Comparison of ENCODE assay signal across 8 mouse cellular contexts in the genomic region with DNA sequence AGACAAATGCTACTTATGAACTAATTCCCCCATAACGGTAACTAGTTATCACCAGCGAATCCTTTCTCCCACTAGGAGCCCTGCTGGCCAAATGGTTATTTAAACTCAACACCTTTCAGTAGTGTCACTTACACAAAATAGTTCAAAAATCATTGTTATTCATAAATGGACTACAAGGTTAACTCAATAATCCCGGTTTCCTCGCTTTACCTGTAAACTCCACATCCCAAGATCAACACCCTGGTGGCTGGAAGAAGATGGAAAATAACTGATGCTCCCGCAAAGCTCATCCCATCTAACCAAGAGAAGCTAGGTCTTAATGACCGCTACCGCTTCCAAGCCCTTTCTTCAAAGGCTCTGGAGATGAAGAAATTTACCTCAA. TPM values are rescaled to one million over a fixed set of nuclear protein-coding genes. Genes with fewer than 3 reads are reported as not detected.
DNase-seq lines count a peak whose midpoint lies in the region; ATAC-seq lines count a peak whose summit lies in the region.

No protein-coding gene starts in this region.

- under 1% methylated on average over 7 of the region's 7 CpGs for WGBS in kidney, embryonic 14.5 days
- WGBS in hindbrain, embryonic 13.5 days, result 2% methylated on average over 7 of the region's 7 CpGs
- under 1% methylated on average over 7 of the region's 7 CpGs for WGBS in midbrain, embryonic 12.5 days

- peak overlapping the region; percentile 41 for H3K4me2 ChIP-seq in kidney, embryonic 14.5 days (replicated peaks; ENCODE audit: low read depth, low read length)
- H3K4me2 ChIP-seq in hindbrain, embryonic 13.5 days, result peak overlapping the region; percentile 54
- peak overlapping the region; percentile 83 for H3K4me2 ChIP-seq in midbrain, embryonic 12.5 days (replicated peaks)

- H3K9me3 ChIP-seq in kidney, embryonic 14.5 days (ENCODE audit: control insufficient read depth, low read length), result no peaks in the 10 kb centered on the region
- no peaks in the 10 kb centered on the region for H3K9me3 ChIP-seq in hindbrain, embryonic 13.5 days
- no peaks in the 10 kb centered on the region for H3K9me3 ChIP-seq in midbrain, embryonic 12.5 days

- H3K36me3 ChIP-seq in kidney, embryonic 14.5 days (ENCODE audit: control insufficient read depth, insufficient read depth, low read length), result 0 out of 2 replicates have a peak, but pooled peaks cover 8% of the 10 kb centered on the region
- no peaks in the 10 kb centered on the region for H3K36me3 ChIP-seq in hindbrain, embryonic 13.5 days
- no peaks in the 10 kb centered on the region for H3K36me3 ChIP-seq in midbrain, embryonic 12.5 days

- no peak for DNase-seq in kidney, postnatal 36 days
- DNase-seq in left cerebral cortex, postnatal 25 days (ENCODE audit: low spot score in 2 of 2), result no peak
- DNase-seq in left cerebral cortex, postnatal 4 days, result no peak

- peaks cover 12% of the 10 kb centered on the region for H3K4me1 ChIP-seq in kidney, embryonic 14.5 days (ENCODE audit: control insufficient read depth, insufficient read depth, low read length)
- no peaks in the 10 kb centered on the region for H3K4me1 ChIP-seq in brown adipose tissue, adult 24 weeks (ENCODE audit: control insufficient read depth, insufficient read depth, insufficient read length, low read length)
- H3K4me1 ChIP-seq in hindbrain, embryonic 13.5 days (replicated peaks), result peaks cover 17% of the 10 kb centered on the region
- H3K4me1 ChIP-seq in midbrain, embryonic 12.5 days, result peaks cover 6% of the 10 kb centered on the region

- peak overlapping the region; percentile 51 for H3K9ac ChIP-seq in kidney, embryonic 14.5 days (ENCODE audit: low read depth, low read length)
- peak overlapping the region; percentile 82 for H3K9ac ChIP-seq in hindbrain, embryonic 13.5 days
- H3K9ac ChIP-seq in midbrain, embryonic 12.5 days (replicated peaks), result peak overlapping the region; percentile 57

- no peak for ATAC-seq in kidney, embryonic 14.5 days (ENCODE audit: low FRiP score, low TSS enrichment)
- peak; percentile 57 for ATAC-seq in hindbrain, embryonic 13.5 days (ENCODE audit: low FRiP score)
- no peak; the same call in 1 of the 2 replicates for ATAC-seq in midbrain, embryonic 12.5 days (ENCODE audit: low FRiP score, low read depth)
- ATAC-seq in cerebellum, adult (ENCODE audit: insufficient number of reproducible peaks, low FRiP score, low TSS enrichment), result no peak

- intact Hi-C loops in left cerebral cortex, postnatal 25 days (cut with DNase I), result loop anchor here (2.0 kb wide), 1 partner anchor 41 kb away; a partner anchor contains a TSS
- intact Hi-C loops in left cerebral cortex, postnatal 4 days (cut with DNase I), result no loop called here

- H3K4me3 ChIP-seq in kidney, embryonic 14.5 days (ENCODE audit: low read length), result peak overlapping the region; percentile 98
- H3K4me3 ChIP-seq in brown adipose tissue, adult 24 weeks (ENCODE audit: insufficient read depth, low read depth, low read length), result peak overlapping the region; percentile 70
- peak overlapping the region; percentile 81 for H3K4me3 ChIP-seq in hindbrain, embryonic 13.5 days
- peak overlapping the region; percentile 96 for H3K4me3 ChIP-seq in midbrain, embryonic 12.5 days

- H3K27ac ChIP-seq in kidney, embryonic 14.5 days (ENCODE audit: low read depth, low read length), result no peak overlapping the region; the same call in 1 of the 2 replicates
- H3K27ac ChIP-seq in brown adipose tissue, adult 24 weeks (replicated peaks; ENCODE audit: low read depth, low read length), result no peak overlapping the region; the same call in 1 of the 2 replicates
- peak overlapping the region; percentile 85 for H3K27ac ChIP-seq in hindbrain, embryonic 13.5 days
- peak overlapping the region; percentile 89 for H3K27ac ChIP-seq in midbrain, embryonic 12.5 days (replicated peaks)

- H3K27me3 ChIP-seq in kidney, embryonic 14.5 days (ENCODE audit: control insufficient read depth, insufficient read depth, low read length), result no peaks in the 10 kb centered on the region
- H3K27me3 ChIP-seq in hindbrain, embryonic 13.5 days, result no peaks in the 10 kb centered on the region
- no peaks in the 10 kb centered on the region for H3K27me3 ChIP-seq in midbrain, embryonic 12.5 days

RNA-seq across cellular contexts. Expression of a gene that starts 0.3 kb away (rescaled TPM):
- 11.3 and 22.1 TPM in 2 replicates for polyA plus RNA-seq in kidney, embryonic 14.5 days (2014; fragmentation: Nextera tagmentation; extraction: Ambion mirVana)
- 2.7 and 3.3 TPM in 2 replicates for polyA plus RNA-seq in brown adipose tissue, adult 24 weeks (2012; ENCODE audit: insufficient read depth, insufficient read length, missing spikeins)
- 9.0 and 9.8 TPM in 2 replicates for polyA plus RNA-seq in hindbrain, embryonic 13.5 days (2015; fragmentation: Nextera tagmentation; extraction: Ambion mirVana)
- polyA plus RNA-seq in midbrain, embryonic 12.5 days (2016; fragmentation: Nextera tagmentation; extraction: Ambion mirVana), result 16.2 and 20.4 TPM in 2 replicates
- total RNA-seq in left cerebral cortex, postnatal 25 days (2021), result 10 to 100 TPM; 22.3 to 23.9 TPM
- 10 to 100 TPM in 1 of 2 experiments, 1 to 10 TPM in 1; 9.3 to 10.4 TPM for total RNA-seq in left cerebral cortex, postnatal 4 days (2021)

RNA-seq across cellular contexts. Expression of a gene that starts 0.5 kb away (rescaled TPM):
- 189 and 208 TPM in 2 replicates for polyA plus RNA-seq in kidney, embryonic 14.5 days (2014; fragmentation: Nextera tagmentation; extraction: Ambion mirVana)
- 6.3 and 7.3 TPM in 2 replicates for polyA plus RNA-seq in brown adipose tissue, adult 24 weeks (2012; ENCODE audit: insufficient read depth, insufficient read length, missing spikeins)
- 54.3 and 59.8 TPM in 2 replicates for polyA plus RNA-seq in hindbrain, embryonic 13.5 days (2015; fragmentation: Nextera tagmentation; extraction: Ambion mirVana)
- 172 and 187 TPM in 2 replicates for polyA plus RNA-seq in midbrain, embryonic 12.5 days (2016; fragmentation: Nextera tagmentation; extraction: Ambion mirVana)
- total RNA-seq in left cerebral cortex, postnatal 25 days (2021), result 1 to 10 TPM; 5.3 to 5.6 TPM
- total RNA-seq in left cerebral cortex, postnatal 4 days (2021), result 10 to 100 TPM; 17.9 to 18.2 TPM

RNA-seq across cellular contexts. Expression of a gene that starts 40.5 kb away (rescaled TPM):
- polyA plus RNA-seq in kidney, embryonic 14.5 days (2014; fragmentation: Nextera tagmentation; extraction: Ambion mirVana), result 112 and 164 TPM in 2 replicates
- not detected in 2 replicates for polyA plus RNA-seq in brown adipose tissue, adult 24 weeks (2012; ENCODE audit: insufficient read depth, insufficient read length, missing spikeins)
- polyA plus RNA-seq in hindbrain, embryonic 13.5 days (2015; fragmentation: Nextera tagmentation; extraction: Ambion mirVana), result 48.4 and 53.7 TPM in 2 replicates
- polyA plus RNA-seq in midbrain, embryonic 12.5 days (2016; fragmentation: Nextera tagmentation; extraction: Ambion mirVana), result 166 and 171 TPM in 2 replicates
- total RNA-seq in left cerebral cortex, postnatal 25 days (2021), result 1 to 10 TPM; 8.8 to 9.0 TPM
- 10 to 100 TPM; 13.9 to 17.1 TPM for total RNA-seq in left cerebral cortex, postnatal 4 days (2021)

Comparison
In these comparisons a context has a peak if more than half of its experiments do, and no peak if none do; other contexts are left out.
1. H3K27ac ChIP-seq: peak in hindbrain, embryonic 13.5 days (single experiment) and midbrain, embryonic 12.5 days (single experiment); none in kidney, embryonic 14.5 days (single experiment) and brown adipose tissue, adult 24 weeks (single experiment).
2. RNA of a gene that starts 40.5 kb away (polyA plus RNA-seq): 166 to 171 TPM in midbrain, embryonic 12.5 days, 112 to 164 TPM in kidney, embryonic 14.5 days and 48.4 to 53.7 TPM in hindbrain, embryonic 13.5 days; not detected in brown adipose tissue, adult 24 weeks; every median in the first group is over 10 times any median in the second.
3. Peak in every context shown above with its lines, with median percentiles within 50 percentile points of each other: H3K4me2 ChIP-seq, H3K4me3 ChIP-seq and H3K9ac ChIP-seq.